Mouse (Mus musculus) testis, adult 2 months (tissue): ENCODE results near the gene Thrb. TPM values are rescaled to one million over a fixed set of nuclear protein-coding genes. Genes with fewer than 3 reads are reported as not detected.

Experiments
- H3K27ac ChIP-seq: fragments of 200-500 bp; 2 replicates; pipeline ENCODE4 v1.5.1; 2012; ENCODE audit warnings: low read depth, low read length; ENCODE audit not compliant: control insufficient read depth, insufficient read depth
- H3K27me3 ChIP-seq: fragments of 200-500 bp; 2 replicates; pipeline ENCODE4 v1.6.1; 2012; ENCODE audit warnings: mild to moderate bottlenecking, low read length, moderate library complexity; ENCODE audit not compliant: control insufficient read depth, insufficient read depth
- H3K36me3 ChIP-seq: fragments of 200-500 bp; 2 replicates; pipeline ENCODE4 v1.6.1; 2012; ENCODE audit warnings: mild to moderate bottlenecking, low read length; ENCODE audit not compliant: control insufficient read depth, insufficient read depth
- H3K4me1 ChIP-seq: fragments of 200-500 bp; 2 replicates; pipeline ENCODE4 v1.6.1; 2012; ENCODE audit warnings: low read length; ENCODE audit not compliant: control insufficient read depth, insufficient read depth
- H3K4me3 ChIP-seq: fragments of 200-500 bp; 2 replicates; pipeline ENCODE4 v1.5.1; 2012; ENCODE audit warnings: low read depth, mild to moderate bottlenecking, low read length, moderate library complexity, mixed read lengths; ENCODE audit not compliant: control insufficient read depth
- CTCF ChIP-seq: fragments of 200-500 bp; IDR thresholded peaks from 2 replicates; pipeline ENCODE4 v1.5.1; 2012; ENCODE audit warnings: low read depth, mild to moderate bottlenecking, inconsistent platforms, low read length, moderate library complexity; ENCODE audit not compliant: control insufficient read depth, insufficient read depth, insufficient replicate concordance
- POLR2A ChIP-seq: fragments of 200-500 bp; IDR thresholded peaks from 2 replicates; pipeline ENCODE4 v1.6.1; 2012; ENCODE audit warnings: low read depth, mild to moderate bottlenecking, inconsistent platforms, low read length, moderate library complexity; ENCODE audit not compliant: control insufficient read depth
- polyA plus RNA-seq: library from polyadenylated mRNA; depleted of rRNA; stranded (reverse); fragments of >200 nt; gene quantifications from 2 replicates; pipeline ENCODE4 v1.2.3, GENCODE M21; 2012

Thrb gene
- polyA plus RNA-seq, 1 experiment, result 1.3 TPM

DNA sequence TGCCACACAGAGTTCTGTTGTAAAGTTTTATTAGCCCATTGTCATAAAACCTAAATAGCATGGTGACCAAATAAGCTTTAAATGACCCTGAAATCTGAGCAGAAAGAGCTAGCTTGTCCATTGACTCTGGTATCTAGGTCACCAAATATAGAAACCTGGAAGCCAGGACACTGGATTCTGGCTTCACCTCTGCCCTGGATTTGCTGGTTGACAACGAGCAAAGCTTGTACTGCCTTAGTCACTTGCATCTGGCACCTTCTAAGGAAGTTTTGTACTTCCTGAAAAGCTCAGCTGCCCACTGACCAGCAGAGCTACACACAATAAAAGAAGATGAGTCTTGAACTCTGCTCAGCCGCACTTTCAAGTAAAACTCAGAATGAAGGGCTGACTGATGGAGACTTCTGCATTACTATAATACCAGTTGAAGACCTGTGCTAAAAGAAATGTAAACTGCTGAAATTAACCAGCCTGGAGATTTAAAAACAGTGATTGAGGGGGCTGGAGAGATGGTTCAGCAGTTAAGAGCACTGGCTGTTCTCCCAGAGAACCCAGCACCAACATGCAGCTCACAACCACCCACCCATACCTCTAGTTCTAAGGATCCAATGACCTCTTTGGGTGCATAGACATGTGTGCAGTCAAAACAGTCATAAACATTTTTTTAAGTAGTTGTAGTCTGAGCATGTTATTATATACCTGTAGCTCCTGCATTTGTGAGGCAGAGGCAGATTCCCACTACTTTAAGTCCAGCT lies 369.3 kb downstream of the Thrb start:
- H3K27ac ChIP-seq, result no peak overlapping the region
- H3K27me3 ChIP-seq, result no peaks in the 10 kb centered on the region
- H3K36me3 ChIP-seq, result no peaks in the 10 kb centered on the region
- H3K4me3 ChIP-seq, result no peak overlapping the region
- no peaks in the 10 kb centered on the region for H3K4me1 ChIP-seq
- no peak for TF ChIP-seq CTCF
- no peak for TF ChIP-seq POLR2A

DNA sequence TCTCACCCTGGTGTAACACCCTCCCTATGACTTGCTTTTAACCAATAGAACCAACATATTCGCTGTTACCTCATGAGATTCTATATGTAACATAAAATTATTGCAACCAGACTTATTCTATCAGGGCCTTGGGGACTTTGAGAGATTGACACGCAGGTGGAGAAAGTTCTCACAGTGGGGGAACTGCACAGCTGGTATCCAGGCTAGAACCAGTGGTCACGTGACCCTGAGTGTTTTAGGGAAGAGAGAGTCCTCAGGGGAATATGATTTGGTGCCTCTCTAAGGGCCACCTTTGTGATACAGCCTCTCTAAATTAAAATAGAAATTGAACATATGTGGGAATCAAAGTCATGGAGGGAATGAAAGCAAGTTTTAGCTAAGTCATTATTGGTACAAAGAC lies 371.9 kb downstream of the Thrb start:
- Histone ChIP-seq H3K27me3 (no peaks in the 10 kb centered on the region), H3K36me3 (no peaks in the 10 kb centered on the region), H3K4me3 (no peak overlapping the region), H3K27ac (no peak overlapping the region), H3K4me1 (no peaks in the 10 kb centered on the region)
- TF ChIP-seq CTCF (no peak), POLR2A (no peak)

DNA sequence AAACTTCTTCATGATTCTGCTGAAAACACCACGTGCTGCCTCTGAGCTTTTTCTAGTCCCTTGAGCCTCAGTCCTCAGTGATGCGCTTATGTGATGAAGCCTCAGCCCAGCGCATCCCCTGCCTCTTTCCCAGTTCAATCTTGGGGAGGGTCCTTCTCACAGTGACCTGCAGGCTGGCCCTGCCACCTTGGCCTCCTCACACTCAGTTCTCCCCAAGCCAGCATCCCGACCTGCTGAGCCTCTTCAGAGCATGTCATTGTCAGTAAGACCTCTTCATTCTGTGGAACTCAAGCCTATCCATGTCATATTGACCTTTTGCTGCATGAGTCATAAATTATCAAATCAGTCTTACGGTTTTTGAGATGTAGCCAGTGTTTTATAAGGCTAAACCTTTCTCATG lies 376.5 kb downstream of the Thrb start:
- H3K4me1 ChIP-seq, result no peaks in the 10 kb centered on the region
- H3K36me3 ChIP-seq, result no peaks in the 10 kb centered on the region
- TF ChIP-seq POLR2A (no peak), CTCF (no peak)
- no peaks in the 10 kb centered on the region for H3K27me3 ChIP-seq
- H3K4me3 ChIP-seq, result no peak overlapping the region
- no peak overlapping the region for H3K27ac ChIP-seq

DNA sequence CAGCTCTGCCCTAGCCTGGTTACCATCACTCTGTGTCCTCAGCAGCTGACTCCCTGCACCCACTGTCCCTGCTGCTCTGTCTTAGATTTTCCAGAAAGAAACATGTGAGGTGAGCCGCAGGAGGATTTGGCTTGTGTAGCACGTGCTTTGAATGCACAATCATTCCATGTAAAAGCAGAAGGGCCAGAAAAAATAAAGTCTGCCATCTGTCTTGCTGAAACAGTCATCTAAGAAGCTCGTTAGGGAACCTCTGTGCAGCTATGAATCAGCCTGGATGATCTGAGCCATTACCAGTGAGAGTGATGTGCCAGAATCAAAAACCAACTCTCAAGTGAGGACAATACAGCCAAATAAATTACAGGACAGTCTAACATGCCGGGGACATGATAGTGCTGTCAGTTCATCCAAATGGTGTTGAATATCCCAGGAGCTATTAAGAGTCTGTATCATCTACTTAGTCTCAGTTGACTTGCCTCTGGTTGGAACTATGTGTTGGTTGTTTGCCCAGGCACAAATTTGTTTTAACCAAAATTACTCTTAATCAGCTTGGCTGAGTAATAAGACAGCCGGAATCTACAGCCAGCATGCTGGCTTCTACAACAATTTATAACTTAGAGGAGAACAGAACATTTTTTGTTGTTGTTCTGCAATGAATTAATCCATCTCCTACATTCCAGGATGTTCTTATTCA lies 402.2 kb downstream of the Thrb start:
- H3K27ac ChIP-seq, result no peak overlapping the region
- TF ChIP-seq CTCF (no peak), POLR2A (no peak)
- no peaks in the 10 kb centered on the region for H3K4me1 ChIP-seq
- no peaks in the 10 kb centered on the region for H3K36me3 ChIP-seq
- H3K27me3 ChIP-seq, result no peaks in the 10 kb centered on the region
- H3K4me3 ChIP-seq, result no peak overlapping the region
